Mouse (Mus musculus) liver, embryonic 18 days (tissue): ENCODE measurements around the gene Clcnka. TPM values are rescaled to one million over a fixed set of nuclear protein-coding genes. Genes with fewer than 3 reads are reported as not detected.

Experiments used
- polyA plus RNA-seq: library from polyadenylated mRNA; depleted of rRNA; stranded (reverse); fragments of >200 nt; gene quantifications from 2 replicates; pipeline ENCODE4 v1.2.3, GENCODE M21; 2012; rRNA removed

Gene Clcnka
- polyA plus RNA-seq = 0.01 TPM in 1 of 2 replicates, not detected in the other

GRCm38 (mm10) chr4:141398545-141398944, at the start of gene Clcnka:
Gene Clcnka (minus strand): TSS chr4:141398724.

GRCm38 (mm10) chr4:141444451-141445327, 46.2 kb upstream of the Clcnka start, which contains the start of gene Zbtb17:
Gene Zbtb17 (plus strand): TSS chr4:141444654.

GRCm38 (mm10) chr4:141435974-141436373, 37.5 kb upstream of the Clcnka start, which contains the start of gene Srarp:
Gene Srarp (minus strand): TSS chr4:141436105.

GRCm38 (mm10) chr4:141420192-141420829, 21.8 kb upstream of the Clcnka start, which contains the start of gene Hspb7:
Gene Hspb7 (plus strand): TSS chr4:141420779.

GRCm38 (mm10) chr4:141415924-141416323, 17.4 kb upstream of the Clcnka start, which contains the start of gene Clcnkb:
Gene Clcnkb (minus strand): TSS chr4:141416014.

GRCm38 (mm10) chr4:141367997-141368791, 30.3 kb downstream of the Clcnka start, which contains the start of gene Fam131c:
Gene Fam131c (plus strand): TSS chr4:141368220.

Other genes starting within 250 kb of the Clcnka start
- gene Rsg1, start 184.8 kb downstream of the Clcnka start, polyA plus RNA-seq = 0.46 and 0.48 TPM in 2 replicates
- gene Arhgef19, start 159.2 kb downstream of the Clcnka start, polyA plus RNA-seq = 2.5 and 3.2 TPM in 2 replicates
- gene Epha2, start 97.5 kb downstream of the Clcnka start, polyA plus RNA-seq = 2.1 and 2.2 TPM in 2 replicates
- gene Fam131c, start 30.5 kb downstream of the Clcnka start, polyA plus RNA-seq = 0.10 and 0.16 TPM in 2 replicates
- not detected in 2 replicates for gene Clcnkb, start 17.3 kb upstream of the Clcnka start, polyA plus RNA-seq
- gene Hspb7, start 22.1 kb upstream of the Clcnka start, polyA plus RNA-seq = 0.14 TPM in 2 replicates
- not detected in 2 replicates for gene Srarp, start 37.4 kb upstream of the Clcnka start, polyA plus RNA-seq
- 7.9 and 8.9 TPM in 2 replicates for gene Zbtb17, start 45.9 kb upstream of the Clcnka start, polyA plus RNA-seq
- 1.1 and 1.8 TPM in 2 replicates for gene Spen, start 139.9 kb upstream of the Clcnka start, polyA plus RNA-seq
- 1.7 and 1.8 TPM in 2 replicates for gene Fblim1, start 207.4 kb upstream of the Clcnka start, polyA plus RNA-seq
- 7.4 and 8.5 TPM in 2 replicates for gene Tmem82, start 219.9 kb upstream of the Clcnka start, polyA plus RNA-seq
- gene Slc25a34, start 225.1 kb upstream of the Clcnka start, polyA plus RNA-seq = 0.41 and 0.46 TPM in 2 replicates